Mouse (Mus musculus): ENCODE data around the gene Hint1.
A peak's percentile ranks its signal among the peaks of the same experiment; 100 is the strongest.

Hint1 gene

DNA sequence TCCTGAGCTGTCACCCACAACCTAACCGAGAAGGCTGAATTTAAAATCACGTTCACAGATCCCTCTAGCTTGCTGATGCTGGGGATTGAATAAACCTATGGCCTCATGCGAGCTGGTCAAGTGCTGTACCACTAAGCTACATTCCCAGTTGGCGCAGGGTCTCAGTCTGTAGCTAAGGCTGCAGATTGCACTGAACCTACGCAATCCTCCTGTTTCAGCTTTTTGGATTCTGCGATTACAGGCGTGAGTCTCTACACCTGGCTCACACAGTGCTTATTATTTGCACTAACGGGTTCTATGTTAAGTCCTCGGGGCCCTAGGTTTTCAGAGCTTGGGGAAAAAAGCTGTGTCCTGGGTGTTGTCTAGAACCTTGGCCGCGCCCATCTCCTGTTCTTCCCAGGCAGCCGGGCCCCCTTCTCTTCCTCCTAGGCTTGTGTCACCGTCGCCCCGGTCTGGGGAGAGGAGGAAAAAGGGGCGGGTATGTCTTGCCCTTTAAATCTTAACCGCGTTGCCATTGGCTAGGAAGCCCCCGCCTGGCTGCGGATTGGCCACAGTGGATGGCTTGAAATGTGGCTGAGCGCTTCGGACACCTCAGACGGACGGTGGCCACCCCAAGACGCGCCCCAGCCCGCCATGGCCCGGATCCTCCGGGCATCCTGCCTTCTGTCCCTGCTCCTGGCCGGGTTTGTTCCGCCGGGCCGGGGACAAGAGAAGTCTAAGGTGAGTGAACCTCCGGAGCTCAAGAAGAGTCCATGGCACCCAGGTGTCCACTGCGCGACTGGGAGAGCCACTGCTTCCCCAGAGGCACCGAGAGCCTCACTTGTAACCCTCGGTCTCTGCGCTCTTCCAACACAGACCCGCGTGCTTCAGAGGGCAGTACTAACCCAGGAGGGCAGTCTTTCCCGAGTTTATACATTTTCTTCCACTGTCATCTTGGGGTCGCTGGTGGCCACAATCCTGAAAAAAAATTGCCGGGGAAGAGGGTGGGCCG lies 36.4 kb downstream of the Hint1 start, which contains the start of gene Gpx3:
Gene Gpx3 (plus strand): TSS at position 121 of the 991 bp plus-strand sequence.
- peak; percentile 70 for DNase-seq

DNA sequence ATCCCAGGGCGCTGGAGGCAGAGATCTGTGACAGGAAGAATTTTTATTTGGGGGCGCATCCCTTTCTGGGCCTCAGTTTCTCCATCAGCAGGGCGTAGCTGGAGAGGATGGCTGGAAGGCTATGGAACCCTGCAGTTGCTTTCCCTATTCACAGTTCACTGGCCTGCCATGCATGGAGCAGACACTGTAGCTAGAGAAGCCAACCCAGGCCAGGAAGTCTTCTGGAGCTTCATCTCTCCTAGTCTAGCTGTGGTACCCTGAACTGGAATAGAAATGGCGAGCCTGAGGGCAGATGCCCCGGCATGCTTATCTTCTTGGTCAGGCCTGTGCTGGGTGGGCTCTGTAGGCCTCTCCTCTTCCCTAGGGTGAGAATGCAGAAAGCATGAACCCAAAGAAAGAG lies 37.2 kb downstream of the Hint1 start:
- DNase-seq = no peak

DNA sequence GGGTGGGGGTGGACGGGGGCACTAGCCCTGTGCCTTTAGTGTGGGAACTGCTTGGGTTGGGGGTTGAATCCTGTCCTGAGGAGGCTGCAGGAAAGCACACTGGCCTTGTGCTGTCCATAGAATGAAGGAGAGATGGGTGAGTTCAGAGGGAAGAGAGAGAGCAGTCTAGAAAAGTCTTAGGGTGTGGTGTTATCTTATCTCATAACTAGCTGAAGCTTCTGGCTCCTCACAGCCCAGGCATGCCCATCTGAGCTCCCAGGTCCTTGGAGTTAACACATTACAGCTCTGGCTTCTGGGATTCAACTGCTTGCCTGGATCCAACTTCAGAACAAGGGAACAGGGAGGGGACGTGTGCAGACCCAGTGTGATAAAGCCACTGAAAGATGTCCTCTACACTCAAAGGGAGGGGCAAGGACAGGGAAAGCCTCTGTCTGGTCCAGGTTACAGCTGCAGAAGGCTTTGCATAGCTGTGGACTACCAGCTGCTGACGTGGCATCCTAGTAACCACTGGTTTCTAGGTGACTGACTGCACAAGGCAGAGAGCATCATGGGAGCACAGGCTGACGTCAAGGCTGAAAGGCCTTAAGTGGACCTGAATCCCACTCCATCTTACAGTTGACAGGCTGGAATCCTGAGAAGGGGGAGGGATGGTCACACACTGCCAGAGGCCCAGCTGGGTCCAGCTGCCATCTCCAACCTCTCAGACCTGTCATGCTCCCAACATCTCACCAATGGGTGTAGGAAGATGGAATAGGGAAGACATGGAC lies 37.9 kb downstream of the Hint1 start:
- no peak for DNase-seq

DNA sequence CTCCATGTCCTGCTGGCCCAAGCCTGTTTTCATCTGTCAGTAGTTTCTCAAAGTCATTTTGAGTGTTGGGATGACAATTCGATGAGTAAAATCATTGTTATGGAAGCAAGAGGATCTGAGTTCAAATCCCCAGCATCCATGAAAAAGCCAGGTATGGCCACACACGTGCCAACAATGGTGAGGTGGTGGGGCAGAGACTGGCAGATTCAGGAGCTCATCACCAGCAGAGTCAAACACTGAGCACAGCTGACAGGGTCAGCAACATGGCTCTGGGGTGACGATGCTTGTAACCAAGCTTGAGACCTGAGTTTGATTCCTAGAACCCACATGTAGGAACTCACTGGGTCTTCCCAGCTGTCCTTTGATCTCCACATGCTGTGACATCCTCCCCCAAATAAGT lies 38.9 kb downstream of the Hint1 start:
- DNase-seq = no peak

DNA sequence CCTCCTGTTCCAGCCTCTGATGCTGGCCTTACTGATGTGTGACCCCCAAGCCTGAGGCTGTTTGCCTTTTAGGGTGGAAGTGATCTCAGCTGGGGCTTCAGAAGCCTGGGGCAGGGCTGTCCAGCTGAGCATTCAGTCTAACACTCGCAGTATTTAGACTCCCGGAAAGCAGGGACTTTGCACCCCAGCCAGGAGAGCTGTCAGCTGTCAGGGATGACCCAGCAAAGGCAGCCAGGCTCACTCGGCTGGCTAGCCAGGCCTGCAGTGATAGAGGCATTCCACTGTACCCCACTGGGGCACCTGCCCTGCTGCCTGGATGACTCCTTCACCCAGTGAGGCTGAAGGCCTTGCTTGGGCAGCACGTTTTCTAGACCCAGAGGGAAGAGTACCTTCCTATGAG lies 39.7 kb downstream of the Hint1 start:
- no peak for DNase-seq

DNA sequence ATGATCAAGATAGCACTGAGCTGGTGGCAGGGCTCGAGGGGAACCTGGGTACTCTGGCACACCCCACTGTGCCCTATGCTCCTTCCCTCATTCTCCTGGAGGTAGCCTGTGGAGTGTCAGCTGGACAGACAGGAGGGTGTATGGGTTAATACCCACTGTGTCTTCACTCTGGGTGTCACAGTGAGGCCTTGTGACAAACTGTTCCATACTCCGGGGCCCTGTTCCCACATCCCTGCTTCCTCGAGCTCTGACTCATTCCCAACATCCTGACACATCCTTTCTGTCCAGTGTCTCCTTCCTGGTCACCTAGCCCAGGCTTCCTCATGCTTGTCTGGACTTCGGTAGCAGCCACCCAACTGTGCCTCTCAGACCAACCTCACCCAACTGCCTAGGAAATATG lies 40.3 kb downstream of the Hint1 start:
- no peak for DNase-seq

DNA sequence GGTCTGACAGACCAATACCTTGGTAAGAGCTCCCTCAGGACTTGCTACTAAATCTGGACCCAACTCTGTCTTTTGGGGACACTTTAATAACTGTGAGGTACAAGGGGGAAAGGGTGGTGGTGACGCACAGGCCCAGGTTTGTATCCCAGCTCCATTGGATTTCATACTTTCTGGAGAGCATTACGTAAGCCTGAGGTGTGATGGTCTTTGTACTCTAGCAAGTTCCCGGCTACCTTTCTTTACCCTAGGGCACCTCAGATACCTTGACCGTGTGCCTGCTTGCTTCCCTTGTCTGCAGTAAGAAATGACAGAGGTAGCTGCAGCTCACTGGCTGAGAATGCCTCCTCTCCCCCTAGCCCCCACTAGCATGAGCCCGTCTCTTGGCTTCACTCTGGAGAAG lies 41.1 kb downstream of the Hint1 start:
- no peak for DNase-seq

DNA sequence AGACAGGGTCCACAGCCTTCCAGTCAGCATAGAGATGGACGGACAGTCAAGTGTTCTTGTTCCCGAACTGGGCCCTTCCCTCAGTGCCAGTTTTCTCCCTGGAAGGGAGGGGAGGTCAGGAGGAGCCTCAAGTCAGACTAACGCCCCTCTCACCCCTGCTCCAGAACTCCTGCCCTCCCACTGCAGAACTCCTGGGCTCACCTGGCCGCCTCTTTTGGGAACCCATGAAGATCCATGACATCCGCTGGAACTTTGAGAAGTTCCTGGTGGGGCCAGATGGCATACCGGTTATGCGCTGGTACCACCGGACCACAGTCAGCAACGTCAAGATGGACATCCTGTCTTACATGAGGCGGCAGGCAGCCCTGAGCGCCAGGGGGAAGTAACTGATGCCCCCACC lies 43.1 kb downstream of the Hint1 start:
- DNase-seq = no peak

DNA sequence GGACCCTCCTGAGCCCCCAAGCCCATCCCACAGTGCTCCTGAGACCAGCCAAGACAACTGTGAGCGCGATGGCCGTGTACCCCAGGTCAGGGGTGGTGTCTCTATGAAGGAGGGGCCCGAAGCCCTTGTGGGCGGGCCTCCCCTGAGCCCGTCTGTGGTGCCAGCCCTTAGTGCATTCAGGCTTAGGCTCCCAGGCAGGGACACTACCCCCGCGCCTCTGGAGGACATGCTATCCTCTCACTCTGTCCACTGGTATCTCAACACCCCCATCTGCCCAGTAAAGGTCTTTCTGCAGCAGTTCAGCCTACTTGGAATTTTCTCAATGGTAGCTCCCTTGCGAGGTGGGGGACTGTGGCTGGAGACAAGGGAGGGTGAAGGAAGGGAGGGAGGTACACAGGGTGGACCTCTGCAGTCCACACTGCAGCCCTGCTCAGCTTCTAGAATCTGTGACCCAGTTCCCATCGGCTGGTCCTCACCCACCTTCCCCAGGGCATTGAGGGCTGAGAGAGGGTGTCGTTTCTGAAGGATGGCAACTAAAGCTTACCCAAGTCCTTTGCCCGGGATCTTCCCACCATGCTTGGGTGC lies 44.0 kb downstream of the Hint1 start:
- DNase-seq = no peak

DNA sequence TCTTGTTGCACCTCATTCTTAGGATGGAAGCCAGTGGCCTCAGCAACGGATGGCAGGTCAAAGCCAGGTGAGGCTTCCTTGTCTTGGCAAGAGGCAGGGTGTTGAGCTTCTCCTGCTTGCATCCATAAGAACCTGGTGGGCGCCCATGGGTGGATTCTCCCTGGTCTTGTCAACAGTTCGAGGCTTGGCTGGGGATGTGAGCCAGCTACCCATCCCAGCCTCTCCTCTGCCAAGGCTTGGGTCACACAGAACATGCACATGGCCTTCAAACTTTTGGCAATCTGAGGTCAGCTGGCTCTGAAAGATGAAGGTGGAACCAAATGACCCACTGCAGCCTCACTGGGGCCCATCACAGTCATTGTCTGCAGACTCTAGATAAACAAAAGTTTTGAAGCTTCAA lies 45.0 kb downstream of the Hint1 start:
- no peak for DNase-seq

DNA sequence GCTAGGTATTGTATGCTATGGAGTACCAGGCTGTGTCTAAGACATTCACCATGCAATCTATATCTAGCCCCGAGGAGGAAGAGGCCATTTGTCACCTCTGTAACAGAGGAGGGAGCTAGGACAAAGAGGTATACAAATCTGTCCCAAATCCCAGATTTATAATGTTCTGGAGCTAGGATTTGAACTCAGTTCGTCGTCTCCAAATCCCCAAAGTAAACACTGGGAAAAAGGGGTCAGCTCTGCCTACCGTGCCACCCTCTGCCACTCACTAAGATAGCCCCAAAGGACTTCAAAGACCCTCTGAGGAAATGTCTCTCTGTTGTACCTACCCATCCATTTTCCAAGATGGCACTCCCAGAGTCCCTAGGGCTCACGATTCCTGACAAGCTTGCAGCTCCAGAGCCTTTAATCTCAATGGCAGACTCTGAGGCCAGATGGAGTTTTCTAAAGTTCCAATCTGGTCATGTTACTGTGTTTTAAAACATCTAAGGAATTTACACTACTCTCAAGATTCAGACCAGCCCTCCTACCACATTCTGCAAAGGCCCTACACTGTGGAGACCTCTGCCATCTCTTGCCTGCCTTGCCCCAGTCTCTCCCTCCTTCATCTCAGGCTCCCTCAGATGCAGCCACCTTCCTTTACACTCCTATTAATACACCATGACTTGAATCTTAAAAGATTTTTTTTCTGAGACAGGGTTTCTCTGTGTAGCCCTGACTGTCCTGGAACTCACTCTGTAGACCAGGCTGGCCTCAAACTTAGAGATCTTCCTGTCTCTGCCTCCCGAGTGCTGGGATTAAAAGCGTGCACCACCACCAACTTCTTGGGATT lies 45.7 kb downstream of the Hint1 start:
- no peak for DNase-seq

DNA sequence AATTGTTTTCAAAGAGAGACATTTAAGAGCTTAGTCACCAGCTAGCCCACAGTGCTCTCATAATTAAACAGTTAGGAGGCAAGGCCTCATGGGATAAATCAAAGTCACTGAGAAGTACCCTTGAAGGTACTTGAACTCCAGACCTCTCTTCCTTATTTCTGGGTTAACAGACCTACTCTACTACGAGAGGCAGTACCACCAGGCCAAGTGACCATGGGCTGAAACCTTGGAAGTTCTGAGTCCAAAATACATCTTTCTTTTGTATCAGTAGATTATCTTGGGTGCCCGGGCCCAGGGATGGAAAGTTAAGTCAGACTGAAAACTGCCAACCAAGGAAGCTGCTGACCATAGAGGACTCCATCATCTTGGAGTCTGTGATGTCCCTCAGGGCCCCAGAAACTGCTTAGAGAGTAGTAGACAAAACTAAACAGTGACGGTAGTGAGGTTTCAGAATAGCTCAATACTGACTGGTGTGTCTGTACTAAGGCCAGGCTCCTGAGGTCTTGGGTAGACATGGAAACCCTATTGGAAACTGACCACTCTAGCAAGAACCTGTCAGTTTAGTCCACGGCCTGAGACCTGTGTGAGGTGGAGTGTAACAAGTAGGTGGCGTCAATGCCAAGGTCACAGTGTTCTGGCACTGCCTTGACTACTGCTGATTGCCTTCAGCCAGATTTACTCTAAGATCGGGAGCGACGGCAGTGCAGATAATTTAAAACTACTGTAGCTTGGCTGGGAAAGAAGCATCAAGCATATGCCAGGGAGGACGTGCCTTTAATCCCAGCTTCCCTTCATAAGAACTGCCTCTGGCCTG lies 46.5 kb downstream of the Hint1 start:
- no peak for DNase-seq

DNA sequence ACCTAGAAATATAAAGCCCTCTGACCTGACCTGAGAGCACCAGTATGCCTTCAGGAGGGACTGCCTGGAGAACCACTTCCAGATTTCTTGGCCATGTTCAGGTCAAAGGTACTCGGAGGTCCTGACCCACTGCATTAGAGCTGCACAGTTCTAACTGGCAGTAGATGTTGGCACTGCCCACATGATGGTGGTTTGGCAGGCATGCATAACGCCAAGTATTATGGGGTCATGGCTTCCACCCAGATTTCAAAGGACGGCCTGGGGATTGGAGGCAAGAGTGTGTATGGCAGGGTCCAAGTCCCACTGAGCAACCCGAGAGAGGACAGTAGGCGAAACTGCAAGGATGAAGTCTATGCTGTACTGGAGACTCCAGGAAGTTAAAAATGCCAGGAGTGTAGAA lies 47.7 kb downstream of the Hint1 start:
- no peak for DNase-seq

DNA sequence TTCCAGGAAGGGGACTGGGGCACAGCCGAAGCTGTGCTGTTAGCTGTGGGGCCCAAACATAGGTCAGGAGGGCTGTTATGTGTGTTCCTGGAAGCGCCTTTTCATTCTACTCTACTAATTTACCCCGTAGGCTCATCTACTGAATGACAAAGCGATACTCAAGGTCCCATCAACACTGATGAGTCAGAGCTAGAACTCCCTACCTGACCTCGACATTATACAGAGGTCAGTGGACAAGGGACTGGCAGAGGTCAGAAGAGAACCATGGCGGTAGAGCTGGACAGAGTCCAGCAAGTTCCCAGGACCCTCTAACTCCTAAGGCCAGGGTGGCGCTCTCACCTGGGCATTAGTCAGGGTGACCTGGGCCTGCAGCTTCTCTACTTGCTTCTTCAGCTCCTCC lies 51.3 kb downstream of the Hint1 start:
- no peak for DNase-seq

DNA sequence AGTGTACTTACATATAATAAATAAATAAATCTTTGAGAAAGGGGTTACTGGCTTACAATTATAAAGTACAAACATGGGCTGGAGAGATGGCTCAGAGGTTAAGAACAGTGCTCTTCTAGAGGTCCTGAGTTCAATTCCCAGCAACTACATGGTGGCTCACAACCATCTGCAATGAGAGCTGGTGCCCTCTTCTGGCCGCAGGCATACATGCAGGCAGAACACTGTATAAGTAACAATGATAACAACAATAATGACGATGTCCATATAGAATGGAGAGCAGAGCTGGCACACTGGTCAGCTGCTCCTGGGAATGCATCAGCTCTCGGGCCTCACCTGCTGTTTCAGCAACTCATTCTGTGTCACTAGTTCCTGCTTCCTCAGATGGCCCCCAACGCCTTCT lies 52.1 kb downstream of the Hint1 start:
- DNase-seq = no peak

All from cerebellum, adult 11-12 months (tissue).